ENCODE assay signal across 9 mouse cellular contexts in the genomic region with DNA sequence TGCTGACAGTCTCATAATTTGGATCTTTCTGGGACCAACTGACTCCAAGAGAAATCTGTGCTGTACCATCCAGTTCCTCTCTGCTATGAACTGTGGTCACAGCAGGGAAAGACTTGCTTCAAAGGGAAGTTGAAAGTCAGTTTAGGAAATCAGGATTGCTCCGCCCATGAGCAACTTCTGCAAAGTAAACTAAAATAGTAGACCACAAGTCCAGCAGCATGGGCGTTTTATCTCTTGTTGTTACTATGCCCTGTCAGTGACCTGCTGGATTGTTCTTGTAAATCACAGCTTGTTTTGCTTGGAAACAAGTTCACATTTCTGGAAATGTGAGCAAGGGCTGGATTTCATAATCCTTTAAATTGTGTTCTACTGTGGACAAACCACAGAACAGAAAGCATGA. TPM values are rescaled to one million over a fixed set of nuclear protein-coding genes. Genes with fewer than 3 reads are reported as not detected.
DNase-seq lines count a peak whose midpoint lies in the region; ATAC-seq and TF ChIP-seq lines count a peak whose summit lies in the region.
"Had no signal": no experiment of that assay in that cellular context is flagged by ENCODE, and none has a peak within 500 bp of the region (broad histone marks: within the 10 kb centered on the region; RNA-seq: fewer than 3 reads in every experiment).

No protein-coding gene starts in this region.

- peak overlapping the region; percentile 3; the same call in 1 of the 2 replicates for H3K4me3 ChIP-seq in heart, postnatal 0 days (ENCODE audit: low read depth, low read length)
- peak overlapping the region; percentile 19 for H3K4me3 ChIP-seq in liver, postnatal 0 days (ENCODE audit: low read depth, low read length)

- no peaks in the 10 kb centered on the region for H3K9me3 ChIP-seq in heart, postnatal 0 days (replicated peaks; ENCODE audit: control insufficient read depth, low read length)
- no peaks in the 10 kb centered on the region for H3K9me3 ChIP-seq in liver, postnatal 0 days (ENCODE audit: low read length)

- H3K4me1 ChIP-seq in heart, postnatal 0 days (ENCODE audit: control insufficient read depth, insufficient read depth), result 0 out of 2 replicates have a peak, but pooled peaks cover 4% of the 10 kb centered on the region
- no peaks in the 10 kb centered on the region for H3K4me1 ChIP-seq in liver, postnatal 0 days (ENCODE audit: insufficient read depth)

- ATAC-seq in heart, postnatal 0 days (ENCODE audit: insufficient read depth, low read depth), result peak; percentile 63; the same call in 1 of the 2 replicates
- ATAC-seq in liver, postnatal 0 days, result peak; percentile 94
- ATAC-seq in cerebellum, adult (ENCODE audit: insufficient number of reproducible peaks, low FRiP score, low TSS enrichment), result no peak

- no peaks in the 10 kb centered on the region for H3K36me3 ChIP-seq in heart, postnatal 0 days (replicated peaks; ENCODE audit: control insufficient read depth, insufficient read depth, low read length)
- H3K36me3 ChIP-seq in liver, postnatal 0 days (replicated peaks; ENCODE audit: insufficient read depth, low read length), result no peaks in the 10 kb centered on the region

- 19% methylated on average over 2 of the region's 2 CpGs for WGBS in heart, postnatal 0 days
- 5% methylated on average over 2 of the region's 2 CpGs for WGBS in liver, postnatal 0 days (ENCODE audit: insufficient replicate concordance)

- H3K4me2 ChIP-seq in heart, postnatal 0 days (ENCODE audit: low read depth, low read length), result no peak overlapping the region
- no peak overlapping the region for H3K4me2 ChIP-seq in liver, postnatal 0 days (ENCODE audit: low read depth, low read length)

- peak; percentile 22 for DNase-seq in gastrocnemius, adult 18-20 months (ENCODE audit: low spot score)
- DNase-seq in gastrocnemius, postnatal 4 days (ENCODE audit: low spot score in 2 of 2), result no peak
- peak; percentile 42 for DNase-seq in Muller cell, postnatal 12 days (ENCODE audit: inconsistent ontology term)
- DNase-seq in heart, postnatal 0 days (ENCODE audit: low spot score), result peak; percentile 62
- peak; percentile 60 for DNase-seq in liver, postnatal 0 days
- DNase-seq in cerebellum, adult 9-10 months, result no peak
- no peak for DNase-seq in thymus, postnatal 4 days

- H3K27ac ChIP-seq in heart, postnatal 0 days (ENCODE audit: low read depth), result peak overlapping the region; percentile 30; the same call in 1 of the 2 replicates
- peak overlapping the region; percentile 79 for H3K27ac ChIP-seq in liver, postnatal 0 days (ENCODE audit: low read depth)

- no peak for TF ChIP-seq EP300 in heart, postnatal 0 days (IDR thresholded peaks at IDR 0.05; ENCODE audit: low read depth)
- peak; percentile 80 for TF ChIP-seq EP300 in liver, postnatal 0 days (IDR thresholded peaks at IDR 0.05; ENCODE audit: low read depth)

- H3K27me3 ChIP-seq in heart, postnatal 0 days (ENCODE audit: control insufficient read depth, insufficient read depth, low read length), result no peaks in the 10 kb centered on the region
- no peaks in the 10 kb centered on the region for H3K27me3 ChIP-seq in liver, postnatal 0 days (ENCODE audit: insufficient read depth, low read length)
- H3K27me3 ChIP-seq: CH12.LX had no signal

- no peak for TF ChIP-seq CTCF in heart, postnatal 0 days (IDR thresholded peaks at IDR 0.05; ENCODE audit: low read depth)
- no peak for TF ChIP-seq CTCF in liver, postnatal 0 days (IDR thresholded peaks at IDR 0.05; ENCODE audit: low read depth)

- no peak overlapping the region for H3K9ac ChIP-seq in heart, postnatal 0 days (replicated peaks; ENCODE audit: low read depth, low read length)
- H3K9ac ChIP-seq in liver, postnatal 0 days (replicated peaks), result no peak overlapping the region

RNA-seq across cellular contexts. Expression of a gene that starts 0.4 kb away (rescaled TPM):
- total RNA-seq in gastrocnemius, adult 18-20 months (2021), result 1 to 10 TPM; 4.5 to 9.5 TPM
- 10 to 100 TPM in 1 of 2 experiments, 1 to 10 TPM in 1; 9.1 to 10.2 TPM for total RNA-seq in gastrocnemius, postnatal 4 days (2021)
- total RNA-seq in heart, postnatal 0 days (2014; rRNA removed; ENCODE audit: low replicate concordance), result 25.7 and 26.5 TPM in 2 replicates
- 24.4 and 28.5 TPM in 2 replicates for polyA plus RNA-seq in heart, postnatal 0 days (2015; fragmentation: Nextera tagmentation; extraction: Ambion mirVana)
- polyA plus RNA-seq in liver, postnatal 0 days (2015; fragmentation: Nextera tagmentation; extraction: Ambion mirVana), result 118 and 119 TPM in 2 replicates
- total RNA-seq: CH12.LX had no signal

Comparison
In these comparisons a context has a peak if more than half of its experiments do, and no peak if none do; other contexts are left out.
1. DNase-seq: peak in gastrocnemius, adult 18-20 months (single experiment), Muller cell, postnatal 12 days (single experiment), heart, postnatal 0 days (single experiment) and liver, postnatal 0 days (single experiment); none in gastrocnemius, postnatal 4 days (0 of 2), cerebellum, adult 9-10 months (single experiment) and thymus, postnatal 4 days (single experiment).